Mouse (Mus musculus) midbrain, embryonic 16.5 days (tissue): Measurements from ENCODE around the gene Plcb3. TPM values are rescaled to one million over a fixed set of nuclear protein-coding genes. Genes with fewer than 3 reads are reported as not detected.
"Not testable (repeated sequence)": the region's sequence is repeated elsewhere in the genome, so short reads cannot be mapped to it uniquely, and the experiment has no call there.

Experiments used
- ATAC-seq: fragments of 200-750 bp; cut with Nextera tagmentation; 2 replicates; pipeline ENCODE4 v1.8.0; 2017; ENCODE audit warnings: moderate TSS enrichment
- H3K27ac ChIP-seq: fragments of 300-500 bp; sonication (generic); 2 replicates; pipeline ENCODE4 v1.5.1; 2014; ENCODE audit warnings: mild to moderate bottlenecking, low read length, mixed read lengths
- H3K27me3 ChIP-seq: fragments of 300-500 bp; sonication (generic); 2 replicates; pipeline ENCODE4 v1.6.1; 2014; ENCODE audit warnings: low read depth, low read length, mixed read lengths; ENCODE audit not compliant: control insufficient read depth, insufficient read depth
- H3K36me3 ChIP-seq: fragments of 300-500 bp; sonication (generic); 2 replicates; pipeline ENCODE4 v1.6.1; 2014; ENCODE audit warnings: mild to moderate bottlenecking, low read length, moderate library complexity, mixed read lengths; ENCODE audit not compliant: control insufficient read depth, insufficient read depth
- H3K4me1 ChIP-seq: fragments of 300-500 bp; sonication (generic); 2 replicates; pipeline ENCODE4 v1.6.1; 2014; ENCODE audit warnings: mild to moderate bottlenecking, low read length, mixed read lengths; ENCODE audit not compliant: control insufficient read depth, insufficient read depth
- H3K4me2 ChIP-seq: fragments of 300-500 bp; sonication (generic); 2 replicates; pipeline ENCODE4 v1.6.1; 2014; ENCODE audit warnings: mild to moderate bottlenecking, low read length, mixed read lengths
- H3K4me3 ChIP-seq: fragments of 300-500 bp; sonication (generic); 2 replicates; pipeline ENCODE4 v1.5.1; 2014; ENCODE audit warnings: low read depth, mild to moderate bottlenecking, low read length, moderate library complexity, mixed read lengths
- H3K9ac ChIP-seq: fragments of 300-500 bp; sonication (generic); 2 replicates; pipeline ENCODE4 v1.6.1; 2014; ENCODE audit warnings: low read depth, low read length, mixed read lengths
- H3K9me3 ChIP-seq: fragments of 300-500 bp; sonication (generic); replicated peaks from 2 replicates; pipeline ENCODE4 v1.6.1; 2014; ENCODE audit warnings: mild to moderate bottlenecking, low read length, mixed read lengths; ENCODE audit not compliant: control insufficient read depth, poor library complexity, severe bottlenecking
- WGBS: fragments of 180-500 bp; shearing (Covaris S2); extraction: QIAGEN DNeasy Blood & Tissue Kit; methylation state at CpG from one replicate; pipeline ENCODE4 v1.1.7; 2014; 5-methylcytosine and 5-hydroxymethylcytosine counted together
- polyA plus RNA-seq: library from polyadenylated mRNA; unstranded; fragments of >200 nt; fragmentation: Nextera tagmentation; extraction: Ambion mirVana; gene quantifications from 2 replicates; pipeline ENCODE4 v1.2.1, GENCODE M21; 2015

The Plcb3 gene
- polyA plus RNA-seq, 1 experiment from 2014 or later: 9.7 TPM

- Histone ChIP-seq H3K9ac (peak within 1 kb of the TSS; percentile 49), H3K4me1 (peaks cover 41% of the 10 kb centered on the region), H3K4me2 (peak within 1 kb of the TSS; percentile 84), H3K27me3 (no peaks in the 10 kb centered on the region), H3K36me3 (no peaks in the 10 kb centered on the region), H3K9me3 (no peaks in the 10 kb centered on the region), H3K4me3 (peak within 1 kb of the TSS; percentile 44), H3K27ac (peak within 1 kb of the TSS; percentile 40; the same call in 1 of the 2 replicates)
- WGBS: 1% methylated on average over 37 of the region's 37 CpGs
- peak; percentile 93 for ATAC-seq
These were observed 16.0 kb upstream of the Plcb3 start, which contains the start of gene Dnajc4 for GRCm38 (mm10) chr19:6992011-6992858. Gene Dnajc4, minus strand, starts transcription at chr19:6992572.

GRCm38 (mm10) chr19:6991166-6991565, 14.9 kb upstream of the Plcb3 start:
- H3K36me3 ChIP-seq, H3K4me3 ChIP-seq, H3K27ac ChIP-seq, H3K9ac ChIP-seq, H3K9me3 ChIP-seq, H3K27me3 ChIP-seq, ATAC-seq, H3K4me2 ChIP-seq: not testable (repeated sequence)
- peaks cover 38% of the 10 kb centered on the region for H3K4me1 ChIP-seq
- WGBS: 95% methylated on average over 6 of the region's 6 CpGs

GRCm38 (mm10) chr19:6990712-6991111, 14.4 kb upstream of the Plcb3 start:
- Histone ChIP-seq H3K9me3 (no peaks in the 10 kb centered on the region), H3K4me1 (peaks cover 38% of the 10 kb centered on the region), H3K36me3 (no peaks in the 10 kb centered on the region), H3K27me3 (no peaks in the 10 kb centered on the region), H3K4me3 (no peak overlapping the region), H3K27ac (no peak overlapping the region), H3K9ac (no peak overlapping the region), H3K4me2 (no peak overlapping the region)
- WGBS: 89% methylated on average over 6 of the region's 6 CpGs
- ATAC-seq: no peak

- Histone ChIP-seq H3K4me1 (peaks cover 24% of the 10 kb centered on the region; the same call in 1 of the 2 replicates), H3K4me3 (no peak overlapping the region), H3K9ac (no peak overlapping the region), H3K36me3 (peaks cover 4% of the 10 kb centered on the region), H3K27ac (no peak overlapping the region), H3K4me2 (no peak overlapping the region), H3K9me3 (no peaks in the 10 kb centered on the region), H3K27me3 (no peaks in the 10 kb centered on the region)
- ATAC-seq: no peak
- 85% methylated on average over 8 of the region's 8 CpGs for WGBS
These were observed 13.0 kb upstream of the Plcb3 start for GRCm38 (mm10) chr19:6989251-6989650.

- no peak for ATAC-seq
- Histone ChIP-seq H3K4me1 (peaks cover 20% of the 10 kb centered on the region; the same call in 1 of the 2 replicates), H3K36me3 (peaks cover 4% of the 10 kb centered on the region), H3K9me3 (no peaks in the 10 kb centered on the region), H3K4me3 (peak overlapping the region; percentile 81), H3K27me3 (no peaks in the 10 kb centered on the region), H3K9ac (peak overlapping the region; percentile 96), H3K4me2 (peak overlapping the region; percentile 93), H3K27ac (peak overlapping the region; percentile 82)
- 4% methylated on average over 8 of the region's 8 CpGs for WGBS
These were observed 11.6 kb upstream of the Plcb3 start for GRCm38 (mm10) chr19:6987904-6988285.

GRCm38 (mm10) chr19:6987061-6987903, 11.0 kb upstream of the Plcb3 start, which contains the start of gene Vegfb:
Gene Vegfb, minus strand, starts transcription at chr19:6987651.
- H3K4me3 ChIP-seq: peak within 1 kb of the TSS; percentile 81
- peak within 1 kb of the TSS; percentile 82 for H3K27ac ChIP-seq
- peaks cover 5% of the 10 kb centered on the region for H3K36me3 ChIP-seq
- H3K4me2 ChIP-seq: peak within 1 kb of the TSS; percentile 93
- WGBS: under 1% methylated on average over 61 of the region's 85 CpGs
- no peaks in the 10 kb centered on the region for H3K9me3 ChIP-seq
- H3K27me3 ChIP-seq: no peaks in the 10 kb centered on the region
- ATAC-seq: peak; percentile 52
- H3K4me1 ChIP-seq: peaks cover 18% of the 10 kb centered on the region; the same call in 1 of the 2 replicates
- H3K9ac ChIP-seq: peak within 1 kb of the TSS; percentile 96

GRCm38 (mm10) chr19:6985951-6986708, 9.9 kb upstream of the Plcb3 start:
- peak overlapping the region; percentile 96; the same call in 1 of the 2 replicates for H3K9ac ChIP-seq
- H3K36me3 ChIP-seq: peaks cover 5% of the 10 kb centered on the region
- H3K4me3 ChIP-seq: peak overlapping the region; percentile 81; the same call in 1 of the 2 replicates
- no peak overlapping the region for H3K27ac ChIP-seq
- H3K4me2 ChIP-seq: peak overlapping the region; percentile 93
- 84% methylated on average over 10 of the region's 10 CpGs for WGBS
- peaks cover 15% of the 10 kb centered on the region for H3K4me1 ChIP-seq
- no peaks in the 10 kb centered on the region for H3K9me3 ChIP-seq
- ATAC-seq: peak; percentile 3; the same call in 1 of the 2 replicates
- H3K27me3 ChIP-seq: no peaks in the 10 kb centered on the region

- Histone ChIP-seq H3K9me3 (no peaks in the 10 kb centered on the region), H3K27me3 (no peaks in the 10 kb centered on the region), H3K4me3 (no peak overlapping the region), H3K4me2 (no peak overlapping the region), H3K27ac (no peak overlapping the region), H3K36me3 (peaks cover 5% of the 10 kb centered on the region), H3K9ac (no peak overlapping the region), H3K4me1 (peaks cover 19% of the 10 kb centered on the region)
- no peak for ATAC-seq
- WGBS: 88% methylated on average over 19 of the region's 19 CpGs
These were observed 9.0 kb upstream of the Plcb3 start for GRCm38 (mm10) chr19:6985300-6985699.
